Mouse (Mus musculus) lung, postnatal 10 days (tissue): ENCODE results near the gene Myo19.

Experiments used
- DNase-seq: peaks from one replicate; pipeline ENCODE4 v3.0.0; 2021

The Myo19 gene

DNA sequence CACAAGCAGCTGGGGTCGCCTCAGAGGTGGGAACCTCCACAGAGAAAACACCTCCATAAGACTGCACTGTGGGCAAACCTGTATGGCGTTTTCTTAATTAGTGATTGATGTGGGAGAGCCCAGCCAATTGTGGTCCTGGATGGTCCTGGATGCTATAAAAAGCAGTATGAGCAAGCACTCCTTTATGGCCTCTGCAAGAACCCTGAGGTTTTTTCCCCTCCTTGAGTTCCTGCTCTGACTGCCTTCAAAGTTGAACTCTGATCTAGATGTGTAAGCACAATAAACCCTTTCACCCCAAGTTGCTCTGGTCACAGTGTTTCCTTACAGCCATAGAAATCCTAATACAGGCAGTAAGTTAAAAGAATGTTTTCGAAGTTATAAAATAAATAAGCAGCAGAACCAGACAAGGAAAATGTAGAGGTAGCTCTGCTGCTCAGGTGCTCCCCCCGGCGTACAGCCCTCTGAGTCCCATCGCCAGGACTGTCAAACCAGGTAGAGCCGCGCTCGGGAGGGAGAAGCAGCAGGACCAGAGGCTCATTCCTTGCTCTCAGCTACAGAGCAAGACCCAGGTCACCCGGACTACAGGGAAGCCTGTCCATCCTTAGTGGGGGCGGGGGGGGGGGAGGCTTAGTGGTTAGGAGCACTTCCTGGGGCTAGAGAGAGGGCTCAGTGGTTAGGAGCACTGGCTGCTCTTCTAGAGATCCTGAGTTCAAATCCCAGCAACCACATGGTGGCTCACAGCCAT lies 7.0 kb downstream of the Myo19 start:
- no peak for DNase-seq

DNA sequence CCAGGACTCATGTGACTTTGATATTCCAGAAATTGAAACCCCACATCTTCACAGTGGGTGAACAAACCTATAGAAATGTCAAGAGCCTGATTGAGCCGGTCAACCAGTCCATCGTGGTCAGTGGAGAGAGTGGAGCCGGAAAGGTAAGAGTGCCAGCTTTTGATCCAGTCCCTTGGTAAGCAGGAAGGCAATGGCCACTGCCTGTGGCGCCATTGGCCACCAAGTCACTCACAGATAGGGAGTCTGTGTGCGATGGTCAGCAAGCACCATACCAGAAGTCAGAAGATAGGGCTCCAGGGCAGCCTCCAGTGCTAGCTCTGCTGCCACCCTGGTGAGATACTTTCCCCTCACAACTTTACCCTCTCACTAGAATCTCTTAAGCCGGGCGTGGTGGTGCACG lies 8.1 kb downstream of the Myo19 start:
- DNase-seq = no peak

DNA sequence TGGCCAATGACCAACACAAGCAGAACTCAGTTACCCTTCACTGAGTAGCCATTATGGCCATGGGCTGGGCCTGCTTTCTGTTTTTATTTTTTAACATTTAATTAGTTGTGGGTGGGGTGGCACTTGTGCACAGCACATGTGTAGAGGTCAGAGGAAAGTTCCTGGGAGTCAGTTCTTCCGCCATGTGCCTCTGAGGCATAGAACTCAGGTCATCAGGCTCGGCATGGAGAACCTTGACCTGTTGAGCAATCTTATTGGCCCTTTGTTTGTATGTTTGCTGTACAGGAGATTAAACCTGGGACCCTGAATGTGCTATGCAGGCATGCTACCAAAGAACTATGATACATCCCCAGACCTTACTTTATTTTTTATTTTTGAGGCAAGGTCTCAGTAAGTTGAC lies 9.5 kb downstream of the Myo19 start:
- DNase-seq = no peak

DNA sequence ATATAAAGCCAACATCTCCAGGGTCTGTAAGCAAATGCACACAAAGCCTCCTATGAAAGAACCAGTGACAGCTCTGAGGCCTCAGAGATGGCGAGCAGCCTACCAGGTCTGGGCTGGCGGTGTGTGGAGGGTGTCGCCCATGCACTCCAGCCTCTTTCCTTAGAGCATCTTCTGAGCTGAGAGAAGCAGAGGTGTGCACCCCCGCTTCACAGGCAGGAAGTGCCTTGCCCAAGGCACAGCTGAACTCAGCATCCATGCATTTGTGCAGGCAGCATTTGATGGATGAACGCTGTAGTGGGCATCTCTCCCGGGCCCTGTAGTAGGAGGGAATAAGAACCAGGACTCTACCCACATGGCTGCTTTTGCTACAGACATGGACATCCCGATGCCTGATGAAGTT lies 11.8 kb downstream of the Myo19 start:
- DNase-seq = no peak

DNA sequence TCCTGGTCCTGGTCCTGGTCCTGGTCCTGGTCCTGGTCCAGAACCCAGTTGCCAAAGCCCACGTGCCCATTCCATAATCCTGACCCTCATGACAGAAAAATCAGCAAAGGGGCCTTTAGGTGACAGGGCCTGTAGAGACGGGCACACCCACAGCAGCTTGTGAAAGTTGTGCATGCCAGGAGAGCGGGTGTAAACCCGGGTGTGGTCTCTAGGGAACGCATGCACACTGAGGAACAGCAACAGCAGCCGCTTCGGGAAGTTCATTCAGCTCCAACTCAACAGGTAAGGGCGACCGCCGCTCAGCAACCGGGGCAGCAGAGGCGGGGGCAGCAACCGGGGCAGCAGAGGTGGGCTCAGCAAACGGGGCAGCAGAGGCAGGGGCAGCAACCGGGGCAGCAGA lies 13.2 kb downstream of the Myo19 start:
- no peak for DNase-seq

DNA sequence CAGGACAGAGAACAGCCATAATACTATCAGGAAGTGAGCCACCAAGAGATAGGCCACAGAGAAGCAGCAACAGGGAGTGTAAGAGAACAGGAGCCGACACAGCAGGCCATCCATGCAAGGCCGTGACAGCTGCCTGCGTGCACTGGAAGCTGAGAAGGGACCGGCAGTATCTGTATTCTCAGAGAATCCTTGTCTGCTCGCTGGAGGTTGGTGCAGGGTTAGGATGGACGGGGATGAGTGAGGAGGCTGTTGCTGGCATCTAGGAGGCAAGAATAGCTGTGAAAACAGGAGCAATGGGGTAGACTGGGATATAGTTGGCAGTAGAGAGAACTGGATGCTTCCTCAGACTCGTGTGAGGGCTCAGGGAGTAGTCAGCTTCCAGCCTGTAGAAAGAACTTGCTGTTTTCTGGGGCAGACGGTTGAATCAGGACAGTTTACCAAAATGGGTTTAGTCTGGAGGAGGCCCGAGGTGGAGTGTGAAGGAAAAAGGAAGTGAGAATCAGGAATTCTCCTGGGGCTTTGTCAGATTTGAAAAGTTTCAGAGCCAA lies 24.7 kb downstream of the Myo19 start:
- DNase-seq = no peak

DNA sequence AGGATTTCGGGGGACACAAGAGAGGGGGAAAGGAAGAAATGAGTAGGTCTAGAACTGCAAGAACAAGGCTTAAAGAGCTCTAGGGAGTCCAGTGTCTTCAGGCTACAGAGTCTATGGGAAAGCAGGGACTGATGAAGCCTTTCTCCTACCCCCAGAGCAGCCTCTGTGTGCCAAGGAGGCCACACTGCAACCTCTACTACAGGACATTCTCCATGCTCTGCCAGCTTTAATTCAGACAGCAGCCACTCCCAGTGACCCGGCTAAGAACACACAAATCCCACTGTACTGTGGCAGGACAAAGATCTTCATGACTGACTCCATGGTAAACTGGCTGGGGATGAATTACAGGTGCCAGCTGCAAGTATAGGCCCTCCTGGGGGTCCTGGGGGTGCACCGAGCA lies 27.1 kb downstream of the Myo19 start:
- no peak for DNase-seq

DNA sequence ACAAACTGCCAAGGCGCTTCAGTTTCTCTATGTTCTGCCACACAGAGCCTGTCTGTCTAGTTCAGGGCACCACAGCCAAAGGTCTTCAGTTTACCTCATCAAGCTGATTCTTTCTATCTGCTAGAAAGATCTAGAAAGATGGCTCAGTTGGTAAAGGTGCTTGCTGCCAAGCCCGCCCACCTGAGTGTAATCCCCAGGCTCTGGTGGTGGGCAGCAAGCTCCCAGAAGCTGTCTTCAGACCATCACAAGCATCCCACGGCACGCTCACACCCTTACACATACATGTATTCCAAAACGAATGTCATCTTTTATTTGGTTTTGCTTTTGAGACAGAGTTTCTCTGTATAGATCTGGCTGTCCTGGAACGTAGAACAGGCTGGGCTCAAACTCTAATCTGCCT lies 28.5 kb downstream of the Myo19 start:
- DNase-seq = no peak

DNA sequence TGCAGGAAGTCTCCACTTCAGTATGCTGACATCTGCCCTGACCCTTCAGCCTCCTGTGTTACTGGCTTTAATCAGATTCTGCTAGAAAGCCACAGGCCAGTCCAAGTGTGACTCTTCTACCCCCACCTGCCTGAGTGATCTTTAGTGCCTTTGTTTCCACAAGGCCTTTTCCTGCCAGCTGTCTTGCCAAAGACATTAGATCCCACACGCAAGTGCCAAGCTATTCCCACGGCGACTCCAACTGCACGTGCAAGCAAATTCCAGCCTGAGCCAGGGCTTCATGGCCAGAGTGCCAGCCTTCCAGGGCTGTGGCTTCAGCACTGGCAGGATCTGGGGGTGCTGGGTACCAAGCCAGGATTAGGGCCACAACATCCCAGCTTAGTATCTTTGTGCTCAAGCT lies 30.5 kb downstream of the Myo19 start:
- no peak for DNase-seq

DNA sequence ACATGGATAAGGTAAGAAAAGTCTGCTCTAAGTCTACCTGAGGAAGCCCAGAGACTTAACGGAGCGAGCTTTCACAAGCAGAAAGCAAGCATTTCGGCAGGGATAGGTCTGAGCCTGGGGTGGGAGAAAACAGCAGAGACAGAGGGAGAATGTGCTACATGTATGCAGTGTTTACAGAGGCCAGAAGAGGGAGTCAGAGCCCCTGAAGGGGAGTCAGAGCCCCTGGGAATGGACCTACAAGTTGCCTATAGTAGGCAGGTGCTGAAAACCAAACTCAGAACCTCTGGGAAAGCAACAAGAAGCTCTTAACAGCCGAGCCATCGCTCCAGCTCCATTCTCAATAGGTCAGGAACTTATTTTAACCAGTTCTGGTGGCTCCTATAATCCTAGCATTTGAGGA lies 34.7 kb downstream of the Myo19 start:
- no peak for DNase-seq

DNA sequence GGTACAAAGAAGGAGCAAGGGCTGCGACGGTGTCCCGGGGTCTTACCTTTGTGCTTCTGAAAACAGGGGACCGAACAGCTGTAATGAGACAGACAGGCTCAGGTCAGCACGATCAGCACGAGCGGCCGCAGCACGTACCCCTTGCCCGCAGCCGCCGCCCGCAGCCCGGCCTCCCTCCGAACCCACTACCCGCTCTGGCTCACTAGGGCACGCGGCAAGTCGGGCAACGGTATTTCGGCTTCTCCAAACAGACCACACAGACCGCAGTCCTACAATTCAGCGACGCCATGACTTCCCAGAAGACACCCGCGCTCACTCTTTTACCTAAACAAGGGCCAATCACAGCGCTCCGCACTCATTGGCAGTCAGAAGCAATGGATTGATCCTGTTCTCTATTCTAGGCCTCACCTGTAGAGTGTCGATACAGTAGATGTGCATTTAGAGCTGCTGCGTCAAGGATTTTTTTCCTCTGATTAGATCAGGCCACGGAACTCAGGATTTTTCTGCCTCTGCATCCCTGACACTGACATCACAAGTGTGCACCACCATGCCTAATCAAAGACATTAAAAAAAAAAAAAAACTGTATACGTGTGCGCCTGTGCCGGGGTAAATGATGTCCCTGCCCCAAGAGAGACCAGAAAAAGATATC lies 36.2 kb downstream of the Myo19 start, which contains the start of gene Znhit3:
Gene Znhit3, minus strand, starts transcription at position 314 of the 650 bp plus-strand sequence.
- DNase-seq = peak; percentile 93

DNA sequence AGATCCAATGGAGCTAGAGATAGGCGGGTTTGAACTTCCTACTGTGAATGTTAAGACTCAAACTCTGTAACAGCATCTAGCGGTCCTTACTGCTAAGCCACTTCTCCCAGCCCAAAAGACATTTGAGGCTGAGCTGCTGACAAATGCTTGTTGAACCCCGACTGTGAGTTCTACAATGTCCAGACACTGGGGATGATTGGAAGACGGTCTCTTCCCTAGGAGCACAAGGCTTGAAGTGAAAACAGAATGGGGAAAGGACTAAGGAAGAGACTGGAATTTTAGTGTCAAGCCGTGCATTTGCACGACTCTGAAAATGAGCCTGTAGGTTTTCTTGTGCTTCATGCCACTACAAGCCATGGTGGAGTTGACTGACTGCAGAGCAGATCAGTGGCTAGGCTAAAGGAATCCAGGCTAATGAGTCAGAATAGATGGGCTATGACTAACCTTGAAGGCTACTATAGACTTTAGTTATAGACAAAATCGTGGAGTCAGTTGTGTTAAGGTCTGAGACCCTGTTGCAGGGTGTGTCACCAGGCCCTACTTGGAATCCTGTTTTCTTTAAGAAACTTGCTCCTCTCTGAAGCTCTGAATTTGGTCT lies 36.9 kb downstream of the Myo19 start:
- no peak for DNase-seq

DNA sequence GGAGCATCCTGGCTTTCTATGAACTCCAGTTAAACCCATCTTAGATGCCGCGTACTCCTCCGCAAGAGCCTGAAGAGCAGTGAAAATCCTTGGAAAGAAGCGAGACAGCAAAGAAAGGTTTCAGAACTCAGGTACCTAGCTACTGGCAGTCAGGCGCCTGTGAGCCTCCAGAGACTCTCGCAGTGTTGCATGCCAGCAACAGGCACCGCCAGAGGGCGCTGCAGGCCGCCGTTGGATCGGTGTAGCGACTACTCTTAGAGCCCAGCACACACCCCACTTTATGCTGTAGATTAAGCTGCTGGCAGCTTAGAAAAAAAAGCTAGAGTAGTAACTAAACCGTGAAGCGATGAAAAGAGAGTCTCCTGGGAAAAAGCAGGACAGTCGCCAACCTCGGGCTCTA lies 38.5 kb downstream of the Myo19 start:
- DNase-seq = peak; percentile 90

DNA sequence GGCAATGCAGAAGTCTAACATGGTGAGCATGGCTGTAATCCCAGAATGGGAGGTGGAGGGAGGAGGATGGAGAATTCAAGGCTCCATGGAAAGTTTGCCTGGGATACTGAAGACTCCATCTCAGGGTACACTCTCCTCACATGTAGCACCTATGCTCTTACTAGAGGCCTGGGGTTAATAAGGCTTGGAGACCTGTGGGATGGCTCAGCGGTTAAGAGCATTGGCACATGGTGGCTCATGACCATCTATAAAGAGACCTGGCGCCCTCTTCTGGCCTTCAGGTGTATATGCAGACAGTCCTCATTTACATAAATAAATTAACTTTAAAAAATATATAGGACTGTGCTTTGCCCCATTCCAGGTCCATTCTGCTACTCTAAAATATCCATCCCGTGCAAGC lies 39.3 kb downstream of the Myo19 start:
- peak; percentile 40 for DNase-seq

DNA sequence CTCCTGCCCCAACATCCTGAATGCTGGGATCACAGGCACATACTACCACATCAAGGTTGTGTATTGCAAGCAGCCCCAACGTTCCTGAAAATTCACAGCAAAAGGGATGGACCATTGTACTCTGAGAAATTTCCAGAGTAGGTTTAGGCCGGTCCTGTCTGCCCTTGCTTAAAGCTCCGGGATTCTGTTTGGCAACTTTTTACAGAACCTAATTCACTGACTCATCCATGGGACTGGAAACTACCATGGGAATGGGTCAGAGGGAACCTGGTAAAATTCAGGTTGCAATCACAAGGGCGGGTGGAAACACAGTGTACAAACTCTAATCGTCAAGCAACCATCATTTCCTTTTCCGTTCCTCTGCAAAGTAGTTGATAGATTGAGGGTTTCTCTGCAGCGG lies 40.0 kb downstream of the Myo19 start:
- no peak for DNase-seq

DNA sequence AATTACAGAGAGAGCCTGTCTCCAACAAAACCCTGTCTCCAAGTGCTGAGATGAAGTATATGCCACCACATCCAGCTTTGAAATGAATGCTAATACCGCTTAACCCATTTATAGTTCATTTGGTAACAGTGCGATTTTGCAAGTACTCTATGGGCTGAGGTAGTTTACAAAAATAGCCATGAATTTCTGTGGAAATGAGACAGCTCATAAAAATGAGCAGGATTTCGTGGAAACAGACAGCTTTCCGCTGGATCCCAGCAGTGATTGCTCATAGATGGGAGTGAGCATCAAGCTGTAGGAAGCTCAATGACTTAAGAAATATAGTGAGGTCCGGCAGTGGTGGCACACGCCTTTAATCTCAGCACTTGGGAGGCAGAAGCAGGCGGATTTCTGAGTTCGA lies 41.0 kb downstream of the Myo19 start:
- DNase-seq = no peak

DNA sequence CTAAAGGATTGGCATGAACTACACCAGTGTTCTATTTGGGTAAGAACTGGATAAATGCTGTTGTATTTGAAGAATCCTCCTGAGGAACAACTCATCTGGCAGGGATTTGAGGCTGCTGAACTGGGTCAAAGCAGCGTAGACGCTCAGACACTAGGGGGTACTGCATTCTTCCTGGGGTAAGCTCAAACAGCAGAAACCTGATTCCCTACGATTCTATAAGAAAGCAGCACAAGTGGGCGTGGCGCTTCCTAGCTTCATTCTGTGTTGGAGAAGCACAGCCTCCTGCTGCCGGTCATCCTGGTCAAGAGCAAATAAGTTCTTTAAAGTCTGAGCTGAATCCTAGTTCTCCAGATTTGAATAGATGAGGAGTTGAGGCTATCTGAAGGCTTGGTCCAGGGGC lies 52.3 kb downstream of the Myo19 start:
- no peak for DNase-seq

DNA sequence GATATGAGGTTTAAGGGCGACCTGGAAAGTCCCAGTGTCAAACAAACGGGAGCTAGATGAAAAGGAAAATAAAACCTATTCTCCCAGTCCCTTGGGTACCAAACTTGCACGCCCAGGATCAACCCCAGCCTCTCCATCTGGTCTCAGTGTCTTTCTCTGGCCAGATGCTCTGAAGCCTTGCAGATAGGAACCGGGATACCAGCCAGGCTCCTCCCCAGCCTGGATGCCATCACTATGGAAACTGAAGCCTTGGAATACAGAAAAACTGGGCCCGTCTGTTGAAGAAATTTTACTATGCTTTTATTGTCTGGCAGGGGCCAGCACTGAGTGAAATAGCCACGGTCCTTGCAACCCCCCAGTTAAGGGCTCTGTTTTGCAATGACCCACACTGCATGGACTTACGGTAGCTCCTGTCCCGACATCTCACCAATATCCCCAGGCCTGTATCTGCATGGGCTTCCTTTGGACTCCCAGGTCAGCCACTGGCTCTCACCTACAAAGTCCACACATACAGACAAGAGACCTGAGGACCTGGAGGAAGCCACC lies 59.6 kb downstream of the Myo19 start:
- no peak for DNase-seq

DNA sequence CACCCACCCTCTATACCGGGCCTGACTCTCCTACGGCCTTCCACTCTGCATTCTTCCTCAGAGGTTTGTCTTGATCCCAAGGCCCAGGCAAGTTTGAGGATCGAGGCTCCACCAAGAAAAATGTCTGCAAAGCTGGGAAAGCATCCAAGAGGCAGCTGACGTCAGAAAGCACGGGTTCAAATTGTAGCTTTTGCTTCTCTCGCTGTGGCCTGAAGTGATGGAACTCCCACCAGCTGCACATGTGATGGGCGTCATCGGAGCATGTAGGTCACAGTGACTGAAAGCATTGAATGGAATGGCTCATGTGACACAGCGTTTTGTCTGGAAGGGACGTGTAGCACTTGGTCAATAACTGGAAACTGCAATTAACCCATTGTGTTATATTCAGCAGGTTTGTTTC lies 60.2 kb downstream of the Myo19 start:
- no peak for DNase-seq

DNA sequence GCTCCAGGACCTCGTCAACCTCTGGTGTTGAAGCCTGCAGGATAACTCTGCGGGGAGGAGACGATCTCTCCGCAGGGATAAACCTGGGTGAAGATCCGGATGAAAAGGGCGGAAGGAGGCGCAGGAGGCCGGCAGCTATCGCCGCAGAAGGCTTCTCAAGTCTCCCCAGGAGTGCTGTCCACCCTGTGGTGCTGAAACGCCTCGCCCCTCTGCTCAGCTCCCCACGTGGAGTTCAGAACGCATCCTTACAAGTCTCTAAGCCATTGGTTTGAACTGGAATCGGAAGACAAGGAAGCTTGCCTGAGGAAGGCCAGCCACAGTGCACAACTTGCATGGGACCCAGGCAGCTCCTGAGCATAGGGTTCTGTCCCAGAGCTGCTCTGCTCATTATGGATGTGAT lies 64.0 kb downstream of the Myo19 start:
- DNase-seq = peak; percentile 87

DNA sequence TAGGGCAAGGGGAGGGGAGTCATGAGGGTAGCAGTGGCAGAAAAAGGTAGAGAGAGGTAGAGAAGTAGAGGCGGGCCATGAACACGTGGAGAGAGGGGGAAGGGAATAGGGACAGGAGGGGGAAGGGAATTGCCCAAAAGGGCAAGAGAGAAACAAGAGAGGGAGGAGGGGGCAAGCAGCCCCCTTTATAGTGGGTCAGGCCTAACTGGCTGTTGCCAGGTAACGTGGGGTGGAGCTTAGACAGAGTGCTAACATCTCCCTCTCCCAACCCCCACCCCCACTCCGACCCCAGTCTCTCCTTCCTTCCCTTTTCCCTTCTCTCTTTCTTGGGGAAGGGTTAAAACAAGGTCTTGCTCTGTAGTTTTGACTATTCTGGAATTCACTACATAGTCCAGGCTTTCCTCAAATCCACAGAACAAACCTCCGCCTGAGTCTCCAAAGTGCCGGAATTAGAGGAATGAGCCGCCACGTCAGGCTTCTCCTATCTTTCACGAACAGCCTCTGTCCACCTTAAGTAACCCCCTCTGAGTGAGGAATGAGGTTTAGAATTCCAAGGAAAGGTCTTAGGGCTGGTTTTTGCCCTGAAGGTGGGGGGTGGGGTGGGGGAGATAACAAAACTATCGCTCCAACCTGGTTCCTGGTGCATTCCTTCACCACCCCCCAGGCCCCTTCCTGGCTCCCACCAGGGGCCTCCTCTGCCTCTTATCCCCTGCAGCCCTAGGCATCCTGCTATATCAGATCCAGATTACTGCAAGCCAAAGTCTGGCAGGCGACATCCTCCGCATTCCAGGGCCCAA lies 64.9 kb downstream of the Myo19 start:
- DNase-seq = no peak

DNA sequence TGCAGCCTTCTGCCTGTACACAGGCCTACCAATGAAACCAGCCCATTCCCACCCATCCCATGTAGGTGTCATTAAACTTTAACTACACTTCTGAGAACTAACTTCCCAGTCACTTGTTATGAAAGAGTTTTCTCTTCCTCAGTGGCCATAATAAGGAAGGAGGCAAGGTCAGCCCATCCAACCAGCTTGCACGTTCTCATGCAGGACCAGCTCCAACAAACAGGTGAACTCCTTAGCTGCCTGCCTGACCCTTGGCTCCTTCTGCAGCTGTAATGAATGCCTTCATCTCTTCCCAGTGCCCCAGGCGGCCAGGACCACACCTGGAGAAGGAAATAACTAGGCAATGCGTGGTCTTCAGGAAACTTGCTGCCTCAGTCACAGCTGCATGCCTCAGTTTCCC lies 65.9 kb downstream of the Myo19 start:
- DNase-seq = no peak

DNA sequence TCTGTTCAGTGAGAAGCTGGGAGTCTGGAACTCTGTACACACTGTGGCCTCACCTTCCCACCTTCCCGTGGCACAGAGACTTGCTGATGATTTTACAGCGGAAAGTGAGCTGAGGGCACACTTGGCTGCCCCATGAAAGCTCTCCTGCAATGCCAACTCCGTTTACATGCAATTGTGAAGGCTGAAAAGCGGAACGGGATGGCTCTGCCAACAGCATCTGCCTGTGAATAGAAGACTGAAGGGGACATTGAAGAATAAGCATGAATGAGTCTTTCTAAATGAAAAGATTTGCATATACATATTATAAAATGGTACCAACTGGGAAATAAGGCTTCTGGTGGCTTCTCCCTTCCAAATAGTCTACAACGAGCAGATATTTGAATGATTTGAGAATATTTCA lies 67.3 kb downstream of the Myo19 start:
- DNase-seq = no peak
